Mouse (Mus musculus): ENCODE measurements around the gene Basp1. TPM values are rescaled to one million over a fixed set of nuclear protein-coding genes. Genes with fewer than 3 reads are reported as not detected.

The Basp1 gene
- polyA plus RNA-seq, 1 experiment: 9.5 TPM

DNA sequence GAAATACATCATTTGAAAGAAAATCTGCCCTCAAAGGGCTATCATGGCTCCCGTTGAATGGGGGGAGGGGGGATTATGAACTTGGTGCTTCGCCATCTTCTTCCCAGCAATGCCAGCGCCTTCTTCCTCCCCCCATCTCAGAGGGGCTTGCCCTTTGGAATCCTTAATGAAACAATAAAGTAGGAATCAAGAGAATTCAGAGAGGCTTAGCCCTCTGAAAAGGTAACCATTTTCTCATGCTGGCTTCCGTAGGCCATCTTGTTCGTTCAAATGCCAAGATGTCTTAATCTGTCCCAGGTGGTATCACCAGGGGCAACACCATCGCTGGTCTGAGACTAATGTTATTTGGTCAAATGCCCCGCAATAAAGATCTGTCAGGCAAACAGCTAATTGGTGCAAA, 2.1 kb downstream of the Basp1 start:
- no peak for DNase-seq (ENCODE audit: low read depth in 1 of 2, low spot score in 2 of 2)
- no peaks in the 10 kb centered on the region for H3K36me3 ChIP-seq (ENCODE audit: control insufficient read depth, insufficient read depth, low read length)
- no peak overlapping the region for H3K4me3 ChIP-seq (ENCODE audit: extremely low read depth, insufficient read depth, insufficient read length)
- H3K4me1 ChIP-seq (ENCODE audit: control insufficient read depth, insufficient read depth, insufficient read length): peaks cover 8% of the 10 kb centered on the region
- no peak for TF ChIP-seq CTCF (IDR thresholded peaks at IDR 0.05; ENCODE audit: extremely low read depth, insufficient read depth, insufficient read length, insufficient replicate concordance)
- TF ChIP-seq POLR2A (IDR thresholded peaks at IDR 0.05; ENCODE audit: low read depth, low read length): no peak
- peaks cover 18% of the 10 kb centered on the region for H3K27me3 ChIP-seq (ENCODE audit: control insufficient read depth, insufficient read depth, low read length)
- no peak overlapping the region for H3K27ac ChIP-seq (ENCODE audit: insufficient read depth, low read length)
- 78% methylated on average over 7 of the region's 7 CpGs for WGBS

DNA sequence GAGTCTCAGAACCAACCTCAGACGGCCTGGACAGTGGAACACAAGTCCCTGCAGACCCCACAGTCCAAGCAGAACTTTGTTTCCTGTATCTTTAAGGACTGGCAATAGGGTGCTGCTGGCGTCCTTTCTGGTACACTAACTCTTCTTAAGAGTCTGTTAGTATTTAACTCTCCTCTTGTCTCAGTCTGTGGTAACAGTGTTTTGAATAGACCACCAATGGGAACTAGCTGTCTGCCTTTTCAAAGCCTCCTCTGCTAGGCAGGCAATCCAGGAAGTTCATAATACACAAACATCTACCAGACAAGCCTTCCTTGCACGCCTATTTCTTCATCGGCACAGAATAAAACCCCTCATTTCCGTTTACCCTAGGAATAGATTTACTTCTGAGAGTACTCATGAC, 7.6 kb downstream of the Basp1 start:
- DNase-seq (ENCODE audit: low read depth in 1 of 2, low spot score in 2 of 2): no peak
- Histone ChIP-seq H3K27me3 (ENCODE audit: control insufficient read depth, insufficient read depth, low read length) (no peaks in the 10 kb centered on the region), H3K4me1 (ENCODE audit: control insufficient read depth, insufficient read depth, insufficient read length) (no peaks in the 10 kb centered on the region; the same call in 1 of the 2 replicates), H3K27ac (ENCODE audit: insufficient read depth, low read length) (no peak overlapping the region), H3K4me3 (ENCODE audit: extremely low read depth, insufficient read depth, insufficient read length) (no peak overlapping the region), H3K36me3 (ENCODE audit: control insufficient read depth, insufficient read depth, low read length) (no peaks in the 10 kb centered on the region)
- WGBS: 25% methylated on average over 5 of the region's 5 CpGs
- TF ChIP-seq POLR2A (IDR thresholded peaks at IDR 0.05; ENCODE audit: low read depth, low read length) (no peak), CTCF (IDR thresholded peaks at IDR 0.05; ENCODE audit: extremely low read depth, insufficient read depth, insufficient read length, insufficient replicate concordance) (no peak)

GRCm38 (mm10) chr15:25403879-25404278, 9.7 kb downstream of the Basp1 start:
- Histone ChIP-seq H3K4me3 (ENCODE audit: extremely low read depth, insufficient read depth, insufficient read length) (no peak overlapping the region), H3K27ac (ENCODE audit: insufficient read depth, low read length) (no peak overlapping the region), H3K36me3 (ENCODE audit: control insufficient read depth, insufficient read depth, low read length) (no peaks in the 10 kb centered on the region), H3K27me3 (ENCODE audit: control insufficient read depth, insufficient read depth, low read length) (no peaks in the 10 kb centered on the region), H3K4me1 (ENCODE audit: control insufficient read depth, insufficient read depth, insufficient read length) (no peaks in the 10 kb centered on the region; the same call in 1 of the 2 replicates)
- DNase-seq (ENCODE audit: low read depth in 1 of 2, low spot score in 2 of 2): no peak
- WGBS: 47% methylated on average over 7 of the region's 7 CpGs
- no peak for TF ChIP-seq POLR2A (IDR thresholded peaks at IDR 0.05; ENCODE audit: low read depth, low read length)
- TF ChIP-seq CTCF (IDR thresholded peaks at IDR 0.05; ENCODE audit: extremely low read depth, insufficient read depth, insufficient read length, insufficient replicate concordance): no peak

DNA sequence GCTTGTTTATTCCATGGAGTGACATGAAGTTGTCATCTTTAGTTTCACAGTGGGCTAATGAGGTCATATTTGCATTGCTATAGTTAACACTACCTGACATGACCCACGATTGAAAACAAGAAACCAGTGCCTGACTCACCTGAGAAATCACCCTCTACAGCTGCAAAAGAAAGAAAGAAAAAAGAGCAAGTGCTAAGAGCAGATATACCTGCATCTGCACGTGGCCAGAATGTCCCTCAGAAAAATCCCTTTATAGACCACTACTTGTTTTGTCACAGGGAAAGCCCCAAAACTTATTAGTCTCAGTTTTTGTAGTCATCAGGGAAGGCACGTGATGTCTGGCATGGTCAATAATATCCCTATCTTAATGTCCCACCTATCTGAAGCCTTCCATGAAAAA, 11.6 kb downstream of the Basp1 start:
- no peak for DNase-seq (ENCODE audit: low read depth in 1 of 2, low spot score in 2 of 2)
- WGBS: 71% methylated on average over 3 of the region's 3 CpGs

DNA sequence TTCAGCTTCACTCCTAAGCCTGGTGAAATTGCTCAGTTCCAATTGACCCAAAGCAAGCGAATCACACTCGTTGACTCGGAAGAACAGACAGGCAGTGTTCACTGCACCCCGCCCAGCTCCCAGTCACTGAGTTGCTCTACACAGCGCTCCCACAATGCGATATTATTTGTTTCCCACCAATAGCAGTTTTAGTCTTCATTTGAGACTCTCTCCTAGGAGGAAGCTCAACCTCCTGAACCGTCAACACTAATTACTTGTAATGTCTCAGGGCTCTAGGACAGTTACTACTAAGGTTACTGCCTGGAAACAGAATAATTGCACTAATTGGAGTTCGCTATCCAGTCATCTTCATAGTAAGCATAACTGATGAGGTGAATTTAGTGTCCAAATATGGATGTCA, 13.3 kb downstream of the Basp1 start:
- WGBS: 92% methylated on average over 8 of the region's 8 CpGs
- Histone ChIP-seq H3K4me1 (ENCODE audit: control insufficient read depth, insufficient read depth, insufficient read length) (no peaks in the 10 kb centered on the region; the same call in 1 of the 2 replicates), H3K4me3 (ENCODE audit: extremely low read depth, insufficient read depth, insufficient read length) (no peak overlapping the region), H3K27ac (ENCODE audit: insufficient read depth, low read length) (no peak overlapping the region), H3K36me3 (ENCODE audit: control insufficient read depth, insufficient read depth, low read length) (no peaks in the 10 kb centered on the region), H3K27me3 (ENCODE audit: control insufficient read depth, insufficient read depth, low read length) (no peaks in the 10 kb centered on the region)
- no peak for TF ChIP-seq POLR2A (IDR thresholded peaks at IDR 0.05; ENCODE audit: low read depth, low read length)
- no peak for TF ChIP-seq CTCF (IDR thresholded peaks at IDR 0.05; ENCODE audit: extremely low read depth, insufficient read depth, insufficient read length, insufficient replicate concordance)
- no peak for DNase-seq (ENCODE audit: low read depth in 1 of 2, low spot score in 2 of 2)

More for the DNA sequence above, 11.6 kb downstream of the Basp1 start:
- H3K27ac ChIP-seq (ENCODE audit: insufficient read depth, low read length): no peak overlapping the region
- H3K36me3 ChIP-seq (ENCODE audit: control insufficient read depth, insufficient read depth, low read length): no peaks in the 10 kb centered on the region
- H3K4me1 ChIP-seq (ENCODE audit: control insufficient read depth, insufficient read depth, insufficient read length): no peaks in the 10 kb centered on the region; the same call in 1 of the 2 replicates
- H3K4me3 ChIP-seq (ENCODE audit: extremely low read depth, insufficient read depth, insufficient read length): no peak overlapping the region
- no peaks in the 10 kb centered on the region for H3K27me3 ChIP-seq (ENCODE audit: control insufficient read depth, insufficient read depth, low read length)
- no peak for TF ChIP-seq POLR2A (IDR thresholded peaks at IDR 0.05; ENCODE audit: low read depth, low read length)
- no peak for TF ChIP-seq CTCF (IDR thresholded peaks at IDR 0.05; ENCODE audit: extremely low read depth, insufficient read depth, insufficient read length, insufficient replicate concordance)

DNA sequence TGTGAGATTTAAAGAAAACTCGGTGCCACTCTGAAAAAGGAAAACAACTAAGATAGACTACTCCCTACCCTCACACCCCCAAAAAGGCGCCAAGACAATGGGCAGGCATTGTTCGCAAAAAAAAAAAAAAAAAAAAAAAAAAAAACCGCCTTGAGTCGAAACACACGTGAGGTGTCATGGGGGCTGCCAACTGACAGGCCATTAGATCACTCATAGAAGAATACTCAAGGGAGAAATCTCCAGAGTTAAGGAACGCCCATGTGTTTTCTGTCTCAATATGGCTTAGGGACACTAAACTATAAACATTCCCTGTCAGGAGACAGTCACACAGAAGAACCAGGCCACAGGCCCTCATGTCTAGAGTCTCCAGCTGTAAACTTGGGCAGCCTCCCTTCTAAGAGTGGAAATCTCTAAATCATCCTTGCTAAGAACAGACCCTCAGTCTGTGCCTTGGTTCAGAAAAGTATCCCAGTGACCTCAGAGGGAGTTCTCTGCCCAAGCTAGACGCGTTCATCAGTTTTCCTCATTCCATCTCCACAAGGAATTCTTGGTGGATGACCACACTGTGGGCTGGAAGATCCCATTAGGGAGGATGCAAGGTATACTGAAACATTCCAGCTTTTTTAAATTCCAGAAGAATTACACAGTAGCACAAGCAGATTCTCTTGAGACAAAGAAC, 17.5 kb downstream of the Basp1 start:
- WGBS: 91% methylated on average over 9 of the region's 9 CpGs

GRCm38 (mm10) chr15:25392525-25393099, 21.0 kb downstream of the Basp1 start:
- 4% methylated on average over 4 of the region's 4 CpGs for WGBS

More for the DNA sequence above, 17.5 kb downstream of the Basp1 start:
- H3K27ac ChIP-seq (ENCODE audit: insufficient read depth, low read length): no peak overlapping the region
- DNase-seq (ENCODE audit: low read depth in 1 of 2, low spot score in 2 of 2): no peak
- peaks cover 2% of the 10 kb centered on the region; the same call in 1 of the 2 replicates for H3K4me1 ChIP-seq (ENCODE audit: control insufficient read depth, insufficient read depth, insufficient read length)
- H3K4me3 ChIP-seq (ENCODE audit: extremely low read depth, insufficient read depth, insufficient read length): no peak overlapping the region
- H3K36me3 ChIP-seq (ENCODE audit: control insufficient read depth, insufficient read depth, low read length): no peaks in the 10 kb centered on the region
- TF ChIP-seq POLR2A (IDR thresholded peaks at IDR 0.05; ENCODE audit: low read depth, low read length): no peak
- no peak for TF ChIP-seq CTCF (IDR thresholded peaks at IDR 0.05; ENCODE audit: extremely low read depth, insufficient read depth, insufficient read length, insufficient replicate concordance)
- H3K27me3 ChIP-seq (ENCODE audit: control insufficient read depth, insufficient read depth, low read length): no peaks in the 10 kb centered on the region

More at GRCm38 (mm10) chr15:25392525-25393099, 21.0 kb downstream of the Basp1 start:
- DNase-seq (ENCODE audit: low read depth in 1 of 2, low spot score in 2 of 2): no peak
- TF ChIP-seq CTCF (IDR thresholded peaks at IDR 0.05; ENCODE audit: extremely low read depth, insufficient read depth, insufficient read length, insufficient replicate concordance) (no peak), POLR2A (IDR thresholded peaks at IDR 0.05; ENCODE audit: low read depth, low read length) (no peak)
- Histone ChIP-seq H3K36me3 (ENCODE audit: control insufficient read depth, insufficient read depth, low read length) (no peaks in the 10 kb centered on the region), H3K4me3 (ENCODE audit: extremely low read depth, insufficient read depth, insufficient read length) (no peak overlapping the region; the same call in 1 of the 2 replicates), H3K27me3 (ENCODE audit: control insufficient read depth, insufficient read depth, low read length) (no peaks in the 10 kb centered on the region), H3K4me1 (ENCODE audit: control insufficient read depth, insufficient read depth, insufficient read length) (peaks cover 2% of the 10 kb centered on the region; the same call in 1 of the 2 replicates), H3K27ac (ENCODE audit: insufficient read depth, low read length) (no peak overlapping the region)
